Mouse (Mus musculus) liver, postnatal 0 days (tissue): ENCODE data around the gene Pramel7.

Source experiments
- CTCF ChIP-seq: sonication (generic); IDR thresholded peaks from 2 replicates; pipeline ENCODE4 v1.5.1; 2016; ENCODE audit warnings: antibody characterized with exemption, low read depth
- EP300 ChIP-seq: IDR thresholded peaks from 2 replicates; pipeline ENCODE4 v1.6.1; 2016; ENCODE audit warnings: antibody characterized with exemption, low read depth, mild to moderate bottlenecking

DNA sequence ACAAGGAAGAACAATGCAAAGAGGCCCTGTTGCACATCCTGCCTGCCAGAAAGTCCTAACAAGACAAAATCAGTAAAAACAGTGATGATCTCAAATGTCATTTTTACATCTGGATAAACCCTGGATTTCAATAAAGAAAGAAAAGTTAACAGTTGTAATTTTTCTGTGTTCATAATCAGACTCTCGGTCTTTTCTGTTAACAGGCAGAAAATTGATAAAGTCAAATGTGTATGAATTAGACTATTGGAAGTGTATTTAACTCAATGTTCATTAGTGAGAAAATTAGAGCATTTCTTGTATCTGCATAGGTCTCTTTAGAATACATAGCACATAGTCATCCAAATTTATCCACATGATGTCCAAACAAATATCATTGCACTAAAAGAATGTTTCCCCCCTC, 48.5 kb upstream of the Pramel7 start, which contains the start of gene Olfr1128:
- no peak for TF ChIP-seq CTCF
- TF ChIP-seq EP300 = no peak
